Mouse (Mus musculus) E14TG2a.4 (cell line): ENCODE results near the gene Oscar.

ENCODE experiments used
- CTCF ChIP-seq: conservative IDR thresholded peaks from 2 replicates; pipeline ENCODE4 v1.5.1; 2014; ENCODE audit warnings: low read length
- NANOG ChIP-seq: IDR thresholded peaks from 2 replicates; pipeline ENCODE4 v1.6.1; 2014; ENCODE audit warnings: borderline replicate concordance, low read length, mixed read lengths
- POU5F1 ChIP-seq: IDR thresholded peaks from 2 replicates; pipeline ENCODE4 v1.6.1; 2014; ENCODE audit warnings: low read length, borderline replicate concordance

DNA sequence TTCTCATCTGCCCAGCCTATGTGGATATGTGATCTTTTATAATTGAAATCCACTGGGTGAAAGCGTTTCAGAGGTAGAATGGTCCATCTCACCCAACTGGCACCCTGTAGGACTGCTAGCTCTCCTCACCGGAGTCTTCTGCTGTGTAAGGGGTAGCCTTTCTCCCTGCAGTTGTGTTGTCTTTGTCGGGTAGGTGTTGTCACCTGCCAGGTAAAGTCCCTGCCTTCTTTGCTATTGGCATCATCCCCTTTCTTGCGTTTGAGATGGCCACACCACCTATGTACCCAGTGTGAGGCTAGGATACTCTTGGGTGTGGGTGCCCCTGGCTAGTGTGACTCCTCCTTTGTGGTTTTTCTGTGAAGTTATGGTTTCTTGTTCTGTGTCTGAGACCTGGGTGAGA, 30.7 kb upstream of the Oscar start:
- no peak for TF ChIP-seq CTCF
- TF ChIP-seq NANOG, result no peak
- TF ChIP-seq POU5F1, result no peak
